Comparison of ENCODE assay signal across 8 mouse cellular contexts in the genomic region with DNA sequence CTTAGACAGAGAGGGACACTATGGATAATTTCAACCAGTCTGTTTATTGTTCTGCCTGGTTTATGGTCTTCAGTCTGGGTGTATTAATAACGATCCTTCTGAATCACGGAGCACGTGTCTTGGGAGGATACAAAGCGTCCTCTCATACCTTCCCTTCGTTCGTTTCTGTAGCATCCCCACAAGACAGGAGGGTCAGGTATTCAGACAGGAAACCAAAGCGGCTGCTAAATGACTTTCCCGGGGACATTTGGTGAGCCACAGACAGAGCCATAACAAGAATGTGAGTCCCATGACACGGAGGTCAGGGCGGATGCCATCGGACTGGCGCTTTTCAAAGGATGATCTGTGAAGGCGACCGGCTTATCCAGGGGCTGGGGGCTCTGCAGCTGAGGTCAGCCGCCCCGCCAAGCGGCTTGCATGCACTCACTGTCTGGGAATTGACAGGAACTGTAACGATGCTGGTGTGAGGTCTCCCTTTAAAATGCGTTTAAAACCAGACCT.
DNase-seq lines count a peak whose midpoint lies in the region; ATAC-seq and TF ChIP-seq lines count a peak whose summit lies in the region.

No protein-coding gene starts in this region.

- peaks cover 9% of the 10 kb centered on the region; the same call in 1 of the 2 replicates for H3K4me1 ChIP-seq in lung, embryonic 14.5 days (ENCODE audit: insufficient read depth)
- peaks cover 13% of the 10 kb centered on the region; the same call in 1 of the 2 replicates for H3K4me1 ChIP-seq in hindbrain, embryonic 10.5 days (replicated peaks)
- H3K4me1 ChIP-seq in liver, embryonic 15.5 days (replicated peaks) = no peaks in the 10 kb centered on the region

- H3K27me3 ChIP-seq in lung, embryonic 14.5 days (ENCODE audit: insufficient read depth, low read length) = no peaks in the 10 kb centered on the region
- H3K27me3 ChIP-seq in hindbrain, embryonic 10.5 days (ENCODE audit: insufficient read depth, poor library complexity, severe bottlenecking) = no peaks in the 10 kb centered on the region
- no peaks in the 10 kb centered on the region for H3K27me3 ChIP-seq in liver, embryonic 15.5 days

- TF ChIP-seq CTCF in lung, embryonic 14.5 days (IDR thresholded peaks at IDR 0.05; ENCODE audit: low read depth) = no peak

- ATAC-seq in lung, embryonic 14.5 days (ENCODE audit: insufficient read depth) = peak; percentile 62; the same call in 1 of the 2 replicates
- no peak for ATAC-seq in liver, embryonic 15.5 days (ENCODE audit: insufficient read depth)
- no peak for ATAC-seq in erythroblast, adult 5-6 weeks (replicated peaks; ENCODE audit: low FRiP score, poor library complexity, severe bottlenecking)

- DNase-seq in lung, embryonic 14.5 days = peak; percentile 42
- no peak for DNase-seq in lung, postnatal 4 days
- peak; percentile 58 for DNase-seq in hindbrain, embryonic 10.5 days (ENCODE audit: low spot score)
- DNase-seq in layer of hippocampus, adult 9-11 months = no peak
- DNase-seq in ovary, postnatal 36 days (ENCODE audit: low spot score) = no peak
- DNase-seq in gastrocnemius, postnatal 4 days (ENCODE audit: low spot score in 2 of 2) = no peak

- H3K9me3 ChIP-seq in lung, embryonic 14.5 days (ENCODE audit: low read depth, low read length) = no peaks in the 10 kb centered on the region
- H3K9me3 ChIP-seq in hindbrain, embryonic 10.5 days = no peaks in the 10 kb centered on the region
- no peaks in the 10 kb centered on the region for H3K9me3 ChIP-seq in liver, embryonic 15.5 days (replicated peaks)

- no peak overlapping the region for H3K9ac ChIP-seq in lung, embryonic 14.5 days
- H3K9ac ChIP-seq in liver, embryonic 15.5 days = no peak overlapping the region

- peak overlapping the region; percentile 54 for H3K4me2 ChIP-seq in lung, embryonic 14.5 days
- H3K4me2 ChIP-seq in liver, embryonic 15.5 days = peak overlapping the region; percentile 10; the same call in 1 of the 2 replicates

- no peak overlapping the region for H3K27ac ChIP-seq in lung, embryonic 14.5 days (ENCODE audit: low read depth)
- H3K27ac ChIP-seq in hindbrain, embryonic 10.5 days = peak overlapping the region; percentile 67
- no peak overlapping the region for H3K27ac ChIP-seq in liver, embryonic 15.5 days (replicated peaks)

- H3K36me3 ChIP-seq in lung, embryonic 14.5 days (ENCODE audit: insufficient read depth) = no peaks in the 10 kb centered on the region
- no peaks in the 10 kb centered on the region for H3K36me3 ChIP-seq in hindbrain, embryonic 10.5 days
- H3K36me3 ChIP-seq in liver, embryonic 15.5 days (replicated peaks) = no peaks in the 10 kb centered on the region

- 4% methylated on average over 19 of the region's 19 CpGs for WGBS in lung, embryonic 14.5 days
- WGBS in hindbrain, embryonic 10.5 days = 24% methylated on average over 19 of the region's 19 CpGs
- 12% methylated on average over 19 of the region's 19 CpGs for WGBS in liver, embryonic 15.5 days (ENCODE audit: insufficient replicate concordance)

- H3K4me3 ChIP-seq in lung, embryonic 14.5 days (ENCODE audit: low read depth, low read length) = peak overlapping the region; percentile 16; the same call in 1 of the 2 replicates
- H3K4me3 ChIP-seq in hindbrain, embryonic 10.5 days = peak overlapping the region; percentile 27
- H3K4me3 ChIP-seq in liver, embryonic 15.5 days (replicated peaks) = no peak overlapping the region

Comparison
In these comparisons a context has a peak if more than half of its experiments do, and no peak if none do; other contexts are left out.
1. DNase-seq: peak in lung, embryonic 14.5 days (single experiment) and hindbrain, embryonic 10.5 days (single experiment); none in lung, postnatal 4 days (0 of 2), layer of hippocampus, adult 9-11 months (single experiment), ovary, postnatal 36 days (single experiment) and gastrocnemius, postnatal 4 days (0 of 2).